Mouse (Mus musculus) retina, postnatal 1 day (tissue): ENCODE results near the gene Kif3c.

Source experiments
- DNase-seq: peaks from one replicate; pipeline ENCODE4 v3.0.0-alpha.2; 2012

The Kif3c gene

DNA sequence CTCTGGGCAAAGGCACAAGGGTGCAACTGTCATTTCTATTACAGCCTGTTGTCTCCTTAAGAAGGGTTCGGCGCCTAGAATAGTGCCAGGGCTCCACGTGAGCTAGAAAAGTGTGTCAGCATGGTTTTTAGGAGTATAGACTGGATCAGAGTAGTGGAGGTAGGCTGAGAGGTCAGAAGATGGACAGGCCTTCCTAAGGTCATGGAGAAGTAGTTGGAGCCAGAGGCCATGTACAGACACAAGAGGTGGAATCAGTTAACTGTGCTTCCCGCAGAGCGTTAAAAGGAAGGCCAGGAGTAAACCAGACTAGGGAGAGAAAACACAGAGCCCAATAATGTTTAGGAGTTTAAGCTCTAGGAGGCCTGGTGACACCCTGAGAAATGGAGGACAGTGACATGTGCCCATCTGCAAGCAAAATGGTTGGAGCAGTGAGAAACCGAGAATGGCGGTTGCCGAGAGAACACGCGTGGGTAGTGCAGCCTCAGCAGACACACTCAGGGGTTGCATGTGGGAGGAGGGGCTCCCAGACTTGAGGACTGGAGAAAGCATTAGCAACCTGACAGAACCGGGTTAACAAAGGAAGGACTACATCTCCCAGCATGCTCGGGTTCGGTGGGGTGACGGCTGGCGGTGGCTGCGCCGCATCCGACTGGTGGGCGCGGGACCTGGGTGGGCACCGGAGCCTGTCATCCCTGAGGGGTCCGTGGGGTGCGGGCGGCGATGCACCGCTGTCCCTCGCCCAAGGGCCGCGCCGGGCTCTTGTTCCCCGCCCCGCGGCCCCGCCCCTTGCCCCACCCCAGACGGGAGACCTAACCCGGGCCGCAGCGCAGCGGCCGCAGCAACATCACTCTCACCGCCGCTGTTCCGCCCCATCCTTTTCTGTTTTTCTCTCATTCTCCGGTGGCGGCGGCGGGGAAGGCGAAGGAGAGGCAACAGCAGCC lies at the start of gene Kif3c:
Gene Kif3c (plus strand): TSS at position 625 of the 941 bp plus-strand sequence.
- DNase-seq, result peak; percentile 92

DNA sequence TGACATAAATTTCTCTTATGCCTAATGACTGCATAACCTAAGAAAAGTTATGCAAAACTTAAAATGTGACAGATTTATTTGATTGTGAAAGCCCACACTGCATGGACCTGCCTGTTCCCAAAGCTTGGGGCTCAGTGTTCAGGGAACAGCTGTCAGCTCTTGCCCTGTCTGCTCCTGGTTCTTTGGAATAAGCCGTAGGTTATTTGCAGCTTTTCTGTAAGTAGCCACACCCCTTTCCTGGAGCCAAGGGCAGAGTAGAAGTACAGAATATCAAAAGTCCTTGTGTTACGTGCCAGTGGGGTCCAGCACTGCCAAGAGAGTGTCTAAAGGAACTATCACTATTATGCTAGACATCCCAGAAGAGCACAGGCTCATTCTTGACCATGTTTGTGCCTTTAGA lies 48.8 kb upstream of the Kif3c start:
- DNase-seq, result no peak

DNA sequence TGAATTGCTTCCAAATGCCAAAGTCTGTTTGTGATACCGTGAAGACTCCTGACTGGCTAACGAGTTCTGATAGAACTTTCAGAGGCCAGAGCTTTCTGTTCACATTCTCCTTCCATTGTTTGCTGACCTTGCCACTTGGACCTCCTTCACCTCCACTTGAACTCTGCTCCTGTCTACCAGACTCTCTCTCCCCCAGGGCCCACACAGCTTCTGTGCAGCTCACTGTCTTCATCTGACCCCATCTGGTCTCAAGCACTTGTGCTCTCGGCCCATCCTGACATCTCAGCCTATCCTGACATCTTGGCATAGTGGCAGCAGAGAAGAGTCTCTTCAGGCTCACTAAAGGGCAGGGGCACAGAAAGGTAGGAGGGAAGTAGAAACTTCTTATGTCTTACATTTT lies 48.0 kb upstream of the Kif3c start:
- no peak for DNase-seq

DNA sequence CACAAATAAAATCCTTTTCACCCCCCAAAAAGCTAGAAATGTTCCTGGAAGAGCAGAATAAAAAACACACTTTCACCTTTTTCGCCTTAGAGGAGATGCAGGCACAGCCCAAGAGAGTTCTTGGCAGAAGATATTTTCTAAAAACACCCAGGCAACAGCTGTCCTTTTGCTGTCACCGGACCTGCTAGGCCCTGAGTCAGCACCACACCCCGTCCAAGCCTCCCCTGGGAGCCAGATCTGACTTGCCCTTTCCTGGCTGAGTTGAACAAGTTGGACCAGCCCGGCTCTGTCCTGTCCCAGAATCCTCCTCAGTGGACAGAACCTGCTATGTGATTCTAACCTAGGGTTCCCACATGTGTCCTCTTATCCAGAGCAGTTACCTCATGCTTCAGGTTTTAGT lies 45.6 kb upstream of the Kif3c start:
- DNase-seq, result no peak

DNA sequence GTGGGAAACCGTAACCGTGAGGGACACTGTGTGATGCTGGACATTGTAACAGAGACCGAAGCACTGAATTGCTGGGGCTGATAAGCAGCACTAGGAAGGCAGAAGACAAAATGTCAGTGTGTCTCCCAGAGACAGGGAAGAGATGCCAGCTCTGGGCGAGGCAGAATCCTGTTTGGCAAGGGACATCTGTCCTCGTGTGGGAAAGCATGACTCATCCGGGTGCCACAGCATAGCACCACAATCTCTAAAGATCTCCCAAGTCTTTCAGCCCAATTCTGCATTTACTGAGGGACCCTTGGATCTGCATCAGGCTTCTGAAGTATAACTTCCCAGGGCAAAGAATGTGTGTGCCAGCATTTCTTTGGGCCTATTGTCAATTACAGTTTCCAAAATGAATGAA lies 41.7 kb upstream of the Kif3c start:
- no peak for DNase-seq

DNA sequence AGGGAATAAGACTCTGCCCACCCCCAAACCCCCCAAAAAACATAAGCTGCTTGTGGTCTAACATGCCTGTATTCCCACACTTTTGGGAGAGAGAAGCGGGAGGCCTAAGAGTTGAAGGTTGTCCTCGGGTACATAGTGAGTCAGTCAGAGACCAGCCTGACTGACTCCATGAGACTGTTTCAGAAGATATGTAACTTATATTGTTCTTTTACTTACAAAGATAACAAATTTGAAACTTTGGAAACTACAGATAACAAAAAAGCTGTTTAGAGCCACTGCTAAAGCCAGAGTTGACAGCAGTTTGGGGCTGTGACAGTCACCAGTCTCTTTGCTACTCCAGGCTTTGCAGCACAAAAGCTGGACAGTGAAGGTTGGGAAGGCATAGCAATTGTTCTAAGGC lies 39.7 kb upstream of the Kif3c start:
- no peak for DNase-seq

DNA sequence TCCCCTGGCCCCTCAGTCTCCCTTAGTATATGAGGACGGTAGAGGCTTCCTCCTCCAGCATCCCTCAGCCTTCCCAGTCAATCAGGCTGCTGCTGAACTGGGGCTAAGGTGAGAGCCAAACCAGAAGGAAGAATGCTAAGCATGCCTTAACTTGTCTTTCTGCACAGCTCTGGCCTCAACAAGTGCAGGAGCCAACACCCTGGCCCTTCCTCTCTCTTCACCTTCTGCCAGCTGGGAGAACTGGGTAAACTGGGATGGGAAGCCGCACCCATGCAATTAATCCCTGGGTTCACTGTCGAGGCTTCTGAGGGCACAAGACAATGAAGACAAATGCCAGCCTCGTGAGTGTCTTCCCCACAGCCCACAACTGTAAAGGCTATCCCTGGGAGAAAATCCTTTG lies 35.3 kb upstream of the Kif3c start:
- DNase-seq, result no peak

DNA sequence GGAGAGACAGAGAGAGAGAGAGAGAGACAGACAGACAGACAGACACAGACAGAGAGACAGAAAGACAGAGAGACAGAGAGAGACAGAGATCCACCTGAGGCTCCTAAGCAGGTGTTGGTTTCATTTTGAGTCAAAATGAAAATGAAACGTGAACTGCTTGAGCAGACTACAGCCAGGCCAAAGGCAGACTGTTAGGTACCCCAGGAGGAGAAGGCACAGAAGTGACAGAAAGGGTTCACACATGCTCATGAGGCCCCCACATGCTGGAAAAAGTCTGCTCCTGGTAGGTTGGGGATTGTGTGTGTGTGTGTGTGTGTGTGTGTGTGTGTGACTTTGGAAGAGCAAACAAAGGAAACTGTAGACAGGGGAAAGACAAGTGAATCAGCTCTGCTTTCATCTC lies 26.0 kb upstream of the Kif3c start:
- no peak for DNase-seq

DNA sequence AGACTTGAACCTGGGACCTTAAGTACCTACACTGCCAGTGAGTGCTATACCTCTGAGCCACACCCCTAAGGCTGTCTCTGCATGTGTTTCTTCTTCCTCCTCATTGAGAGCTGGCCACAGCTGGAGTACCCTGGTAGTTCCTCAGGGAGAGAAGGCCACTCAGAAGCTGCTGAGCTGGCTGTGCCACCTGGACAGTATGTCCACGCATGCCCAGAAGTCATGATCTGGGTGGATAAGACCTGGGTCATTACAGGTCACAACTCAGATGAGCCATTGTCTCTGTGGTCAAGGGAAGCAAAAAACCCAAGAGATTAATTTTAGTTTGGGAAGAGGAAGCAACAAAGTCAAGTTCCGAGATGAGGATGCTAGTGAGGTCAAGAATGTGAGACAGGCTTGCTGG lies 20.8 kb upstream of the Kif3c start:
- DNase-seq, result no peak

DNA sequence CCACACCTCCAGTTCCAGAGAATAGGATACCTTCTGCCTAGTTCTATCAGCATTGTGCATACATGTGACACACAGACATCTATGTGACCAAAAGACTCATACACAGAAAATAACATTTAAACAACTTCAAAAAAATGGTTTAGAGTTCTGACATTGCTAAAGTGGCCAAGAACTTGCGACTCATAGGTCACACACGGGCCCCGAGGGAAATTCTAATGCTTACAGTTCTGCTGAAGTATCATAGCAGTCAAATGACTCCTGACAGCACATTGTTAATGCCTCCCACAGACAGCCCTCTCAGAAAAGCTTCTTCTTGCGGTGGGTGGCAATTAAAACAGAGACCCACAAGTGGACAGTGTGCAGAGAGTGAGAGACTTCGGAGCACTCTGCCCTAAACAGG lies 19.9 kb upstream of the Kif3c start:
- DNase-seq, result no peak

DNA sequence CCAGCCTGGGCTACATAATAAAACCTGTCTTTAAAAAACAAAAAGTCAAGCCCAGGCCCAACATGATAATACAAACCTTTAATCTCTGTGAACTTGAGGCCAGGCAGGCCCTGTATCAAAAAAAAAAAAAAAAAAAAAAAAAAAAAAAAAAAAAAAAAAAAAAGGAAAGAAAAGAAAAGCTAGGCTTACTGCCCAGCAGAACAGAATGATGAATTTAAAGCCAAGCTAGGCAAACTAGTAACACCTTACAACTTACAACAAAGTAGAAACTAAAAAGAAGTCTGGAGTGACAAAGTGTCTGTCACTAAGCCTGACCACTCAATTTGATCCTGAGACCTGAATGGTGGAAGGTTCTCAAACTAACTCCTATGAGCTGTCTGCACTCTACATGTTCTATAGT lies 17.2 kb upstream of the Kif3c start:
- no peak for DNase-seq

DNA sequence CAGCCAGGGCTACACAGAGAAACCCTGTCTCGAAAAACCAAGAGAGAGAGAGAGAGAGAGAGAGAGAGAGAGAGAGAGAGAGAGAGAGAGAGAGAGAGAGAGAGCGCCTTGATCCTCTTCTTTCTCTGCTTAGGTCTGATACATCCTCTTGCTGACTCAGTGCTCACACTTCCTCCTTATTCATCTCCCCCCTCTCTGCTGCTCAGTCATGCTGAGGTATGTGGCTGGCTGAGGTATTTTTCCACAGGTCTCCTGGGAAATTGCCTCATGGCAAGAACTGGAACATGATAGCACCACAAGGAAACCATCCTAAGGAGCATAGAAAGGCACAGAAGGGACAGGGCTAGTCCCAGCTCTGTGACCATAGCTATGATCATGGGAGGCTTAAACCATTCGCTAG lies 15.5 kb upstream of the Kif3c start:
- no peak for DNase-seq

DNA sequence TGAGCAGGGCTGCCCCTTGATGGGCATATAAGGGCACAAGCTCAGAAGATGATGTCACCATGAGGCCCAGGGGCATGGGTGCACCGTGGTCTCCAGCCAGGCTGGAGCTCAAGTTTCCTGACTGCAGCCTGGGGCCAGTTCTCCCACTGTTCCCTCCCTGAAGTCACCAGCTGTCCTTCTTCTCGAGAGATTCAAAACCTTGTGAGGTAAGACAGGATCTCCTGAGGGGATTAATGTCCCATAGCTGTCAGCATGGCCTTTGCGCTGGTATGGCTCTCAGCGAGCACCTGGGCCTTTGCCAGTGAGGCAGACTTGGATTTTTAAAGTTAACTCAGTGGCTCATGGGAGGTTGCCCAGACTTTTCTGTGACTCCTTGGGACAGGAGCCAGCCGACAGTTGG lies 14.8 kb upstream of the Kif3c start:
- no peak for DNase-seq

DNA sequence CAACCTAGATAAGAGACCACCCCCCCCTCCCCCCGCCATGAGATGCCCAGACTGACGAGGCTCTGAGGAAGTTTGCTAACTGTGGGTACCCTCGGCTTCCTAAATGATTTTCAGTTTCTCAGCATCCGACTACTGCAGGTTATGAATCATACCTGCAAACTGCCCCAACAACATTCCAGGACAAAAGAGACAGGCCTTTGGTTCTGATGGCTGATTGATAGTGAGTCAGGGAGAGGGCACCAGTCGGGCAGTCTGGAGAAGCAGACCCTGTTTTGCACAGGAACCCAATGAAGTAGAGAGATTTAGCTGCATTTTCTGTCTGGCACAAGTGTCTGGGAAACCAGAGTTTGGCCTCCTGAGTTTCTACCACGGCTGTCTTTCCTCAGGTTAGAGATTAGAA lies 12.7 kb upstream of the Kif3c start:
- no peak for DNase-seq

DNA sequence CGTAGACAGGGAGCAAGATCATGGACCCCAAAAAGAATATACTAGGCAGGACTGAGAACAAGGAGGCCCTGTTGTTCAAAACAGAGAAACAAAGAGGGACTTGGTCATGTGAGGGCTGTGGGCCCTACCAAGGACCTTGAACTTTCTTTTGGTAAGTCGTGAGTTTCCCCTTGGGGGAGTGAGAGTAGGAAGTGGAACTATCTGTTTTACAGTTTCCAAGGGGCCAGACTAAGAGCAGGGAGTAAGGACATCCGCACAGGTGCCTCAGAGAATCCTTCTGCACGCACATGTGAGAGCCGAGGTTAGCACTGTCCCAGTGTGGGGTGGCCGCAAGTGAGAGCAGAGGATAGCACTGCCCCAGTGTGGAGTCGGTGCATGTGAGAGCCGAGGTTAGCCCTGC lies 9.9 kb upstream of the Kif3c start:
- DNase-seq, result no peak

DNA sequence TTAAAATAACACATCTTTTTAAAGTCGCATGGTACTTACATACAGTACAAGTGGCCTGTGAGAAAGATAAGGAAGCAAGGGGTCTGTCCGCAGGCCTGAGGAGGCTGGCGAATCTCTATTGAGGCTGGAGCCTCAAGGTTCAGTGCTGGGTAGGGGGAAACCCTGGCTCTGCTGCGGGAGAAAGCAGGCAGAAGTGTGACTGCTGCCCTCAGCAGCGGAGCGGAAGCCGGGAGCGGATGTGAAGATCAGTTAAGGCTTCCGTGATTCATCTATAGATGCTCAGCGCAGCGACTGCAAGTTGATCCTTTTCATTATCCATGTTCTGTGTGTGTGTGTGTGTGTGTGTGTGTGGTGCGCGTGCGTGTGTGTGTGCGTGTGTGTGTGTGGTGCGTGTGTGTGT lies 8.1 kb upstream of the Kif3c start:
- DNase-seq, result no peak

DNA sequence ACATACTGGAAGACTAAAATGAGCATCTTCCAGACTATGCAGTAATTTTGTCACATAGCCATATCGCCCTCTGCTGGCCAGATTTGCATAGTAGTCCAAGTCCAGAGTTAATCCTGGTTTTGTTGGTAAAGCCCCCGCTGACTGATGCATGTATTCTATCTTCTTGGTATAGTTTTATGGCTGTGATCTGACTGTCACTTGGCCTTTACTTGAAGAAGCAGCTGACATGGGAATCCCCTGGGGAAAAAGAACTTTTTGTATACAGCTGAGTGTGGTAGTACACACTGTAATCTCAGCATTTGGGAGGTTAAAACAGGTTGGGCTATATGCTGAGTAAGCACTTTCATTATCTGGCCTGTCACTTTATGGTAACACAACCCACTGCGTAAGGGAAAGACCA lies 5.6 kb upstream of the Kif3c start:
- peak; percentile 80 for DNase-seq

DNA sequence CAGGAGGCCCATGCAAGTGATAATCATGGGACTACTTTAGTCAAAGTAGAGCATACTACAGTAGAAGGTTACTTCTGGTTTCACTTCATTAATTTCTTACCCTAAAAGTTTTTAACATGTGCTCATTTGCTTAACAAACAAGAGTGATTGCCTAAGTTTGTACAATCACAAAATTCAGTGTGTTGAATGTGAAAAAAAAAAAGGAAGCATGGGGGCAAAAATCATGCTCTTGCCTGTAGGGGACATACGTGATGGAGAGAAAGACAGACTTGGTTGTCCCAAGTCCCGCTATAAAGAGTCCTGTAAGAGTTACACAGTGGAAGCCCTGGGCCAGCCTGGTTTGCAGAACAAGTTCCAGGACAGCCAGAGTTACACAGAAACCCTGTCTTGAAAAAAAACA lies 4.9 kb upstream of the Kif3c start:
- DNase-seq, result no peak

DNA sequence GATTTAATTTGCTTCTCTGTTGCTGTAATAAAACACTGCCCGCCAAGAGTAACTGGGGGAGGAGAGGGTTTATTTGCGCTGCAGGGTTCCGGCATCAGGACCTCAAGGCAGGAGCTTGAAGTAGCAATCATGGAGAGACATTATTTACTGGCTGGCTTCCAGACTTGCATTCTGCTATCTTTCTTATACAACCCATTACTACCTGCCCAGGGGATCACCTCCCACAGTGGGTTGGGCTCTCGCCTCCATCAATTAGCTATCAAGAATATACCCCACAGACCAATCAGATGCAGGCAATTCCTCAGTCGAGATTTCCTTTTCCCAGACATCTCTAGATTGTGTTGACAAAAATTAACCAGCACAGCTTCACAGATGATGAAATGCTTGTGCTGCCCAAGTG lies 856 bp upstream of the Kif3c start:
- no peak for DNase-seq

DNA sequence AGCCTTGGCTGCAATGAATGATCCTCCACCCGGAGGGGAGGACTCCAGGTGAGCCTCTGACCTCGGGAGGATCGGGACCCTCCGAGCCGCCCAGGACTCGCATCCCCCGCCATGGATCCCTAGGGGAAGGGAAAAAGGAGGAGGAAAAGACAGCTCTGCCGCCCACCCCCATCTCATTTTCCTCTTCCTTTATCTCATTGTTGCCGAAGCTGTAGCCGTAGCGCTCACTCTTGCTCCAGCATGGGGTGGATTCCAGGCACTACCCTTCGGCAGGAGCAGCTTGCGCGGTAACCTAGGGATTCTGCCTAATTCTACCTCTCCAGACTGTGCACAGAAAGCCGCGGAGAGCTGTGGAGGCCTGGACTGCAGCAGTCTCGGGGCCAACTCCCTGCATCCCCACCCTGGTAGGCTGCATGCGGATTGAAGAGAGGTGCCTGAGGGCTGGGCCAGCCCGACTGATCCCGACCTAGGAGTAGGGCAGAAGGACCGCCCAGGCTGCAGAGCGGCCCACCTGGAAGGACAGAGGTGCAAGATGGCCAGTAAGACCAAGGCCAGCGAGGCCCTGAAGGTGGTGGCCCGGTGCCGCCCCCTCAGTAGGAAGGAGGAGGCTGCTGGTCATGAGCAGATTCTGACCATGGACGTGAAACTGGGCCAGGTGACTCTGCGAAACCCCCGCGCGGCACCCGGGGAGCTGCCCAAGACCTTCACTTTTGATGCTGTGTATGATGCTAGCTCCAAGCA lies 687 bp downstream of the Kif3c start:
- peak; percentile 49 for DNase-seq

DNA sequence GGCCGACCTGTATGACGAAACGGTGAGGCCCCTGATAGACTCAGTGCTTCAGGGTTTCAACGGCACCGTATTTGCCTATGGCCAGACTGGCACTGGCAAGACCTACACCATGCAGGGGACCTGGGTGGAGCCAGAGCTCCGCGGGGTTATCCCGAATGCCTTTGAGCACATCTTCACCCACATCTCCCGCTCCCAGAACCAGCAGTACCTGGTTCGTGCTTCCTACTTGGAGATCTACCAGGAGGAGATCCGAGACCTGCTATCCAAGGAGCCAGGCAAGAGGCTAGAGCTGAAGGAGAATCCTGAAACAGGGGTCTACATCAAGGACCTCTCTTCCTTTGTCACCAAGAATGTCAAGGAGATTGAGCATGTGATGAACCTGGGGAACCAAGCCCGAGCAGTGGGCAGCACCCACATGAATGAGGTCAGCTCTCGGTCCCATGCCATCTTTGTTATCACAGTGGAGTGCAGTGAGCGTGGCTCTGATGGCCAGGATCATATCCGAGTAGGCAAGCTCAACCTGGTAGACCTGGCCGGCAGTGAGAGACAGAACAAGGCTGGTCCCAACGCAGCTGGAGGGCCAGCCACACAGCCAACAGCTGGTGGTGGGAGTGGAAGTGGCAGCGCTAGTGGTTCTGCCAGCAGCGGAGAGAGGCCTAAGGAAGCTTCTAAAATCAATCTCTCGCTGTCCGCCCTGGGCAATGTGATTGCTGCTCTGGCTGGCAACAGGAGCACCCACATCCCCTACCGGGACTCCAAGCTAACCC lies 1.4 kb downstream of the Kif3c start:
- no peak for DNase-seq

DNA sequence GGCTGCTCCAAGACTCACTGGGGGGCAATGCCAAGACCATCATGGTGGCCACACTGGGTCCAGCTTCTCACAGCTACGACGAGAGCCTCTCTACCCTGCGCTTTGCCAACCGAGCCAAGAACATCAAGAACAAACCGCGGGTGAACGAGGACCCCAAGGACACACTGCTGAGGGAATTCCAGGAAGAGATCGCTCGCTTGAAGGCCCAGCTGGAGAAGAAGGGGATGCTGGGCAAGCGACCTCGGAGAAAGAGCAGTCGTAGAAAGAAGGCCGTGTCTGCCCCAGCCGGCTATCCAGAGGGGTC lies 2.0 kb downstream of the Kif3c start:
- no peak for DNase-seq

DNA sequence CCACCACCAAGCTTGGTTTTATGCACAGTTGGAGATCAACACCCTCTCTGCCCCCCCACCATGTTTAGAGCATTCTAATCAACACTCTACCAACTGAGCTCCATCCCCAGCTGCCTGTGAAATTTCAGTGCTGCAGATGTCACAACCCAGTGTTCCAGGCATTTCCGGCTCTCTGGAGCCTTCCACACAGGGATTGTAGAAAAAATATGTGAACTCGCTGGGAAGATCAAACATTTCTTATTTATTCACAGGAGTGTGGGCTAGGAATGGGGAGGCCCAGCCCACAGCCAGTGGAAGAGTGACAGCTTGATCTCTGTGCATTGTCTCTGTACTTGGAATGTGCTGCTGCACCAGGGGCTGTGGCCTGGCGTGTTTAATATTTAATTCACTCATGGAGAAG lies 3.8 kb downstream of the Kif3c start:
- DNase-seq, result peak; percentile 27
